Mouse (Mus musculus): Measurements from ENCODE around the gene Nsg2. TPM values are rescaled to one million over a fixed set of nuclear protein-coding genes. Genes with fewer than 3 reads are reported as not detected.

Nsg2 gene
- polyA plus RNA-seq, 1 experiment: 982 TPM

DNA sequence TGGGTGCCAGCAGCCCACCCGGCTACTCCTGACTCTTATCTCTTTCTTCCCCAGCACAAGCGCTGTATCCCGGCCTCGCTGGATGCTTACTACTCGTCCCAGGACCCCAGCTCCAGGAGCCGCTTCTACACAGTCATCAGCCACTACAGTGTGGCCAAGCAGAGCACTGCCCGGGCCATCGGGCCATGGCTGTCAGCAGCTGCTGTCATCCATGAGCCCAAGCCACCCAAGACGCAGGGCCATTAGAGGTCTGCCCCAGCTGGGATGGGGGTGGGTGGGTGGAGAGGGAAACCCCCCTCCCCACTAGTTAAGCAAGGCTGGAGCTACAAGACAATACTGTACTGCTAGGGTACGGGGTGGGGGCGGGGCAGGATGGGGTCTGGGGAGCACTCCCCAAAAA, 57.1 kb downstream of the Nsg2 start:
- no peak for DNase-seq (ENCODE audit: low read depth)

DNA sequence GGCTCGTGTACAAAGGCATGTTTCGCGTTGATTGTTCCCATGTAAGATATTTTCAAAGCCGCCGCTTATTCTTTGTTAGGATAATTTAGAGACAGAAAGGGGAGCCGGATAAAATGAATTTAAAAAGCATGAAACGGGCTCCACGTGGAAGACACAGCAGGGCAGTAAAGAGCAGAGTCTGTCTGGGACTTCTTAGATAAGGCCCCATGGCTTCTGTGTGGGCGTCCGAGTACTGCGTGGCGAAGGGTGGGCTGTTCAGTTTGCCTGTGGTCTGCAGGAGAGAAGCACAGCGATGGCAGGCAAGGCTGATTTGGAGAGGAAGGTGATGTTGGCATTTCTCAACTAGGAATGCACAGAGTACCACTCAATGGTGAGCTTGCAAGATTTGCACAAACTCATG, 57.6 kb downstream of the Nsg2 start:
- peak; percentile 46 for DNase-seq (ENCODE audit: low read depth)
- TF ChIP-seq CTCF (IDR thresholded peaks at IDR 0.05; ENCODE audit: borderline replicate concordance, extremely low read depth, insufficient read depth, insufficient read length) (no peak), POLR2A (IDR thresholded peaks at IDR 0.05; ENCODE audit: borderline replicate concordance, extremely low read depth, insufficient read depth, insufficient read length, poor library complexity, severe bottlenecking) (no peak)

More for the DNA sequence above, 57.1 kb downstream of the Nsg2 start:
- no peak for TF ChIP-seq POLR2A (IDR thresholded peaks at IDR 0.05; ENCODE audit: borderline replicate concordance, extremely low read depth, insufficient read depth, insufficient read length, poor library complexity, severe bottlenecking)
- TF ChIP-seq CTCF (IDR thresholded peaks at IDR 0.05; ENCODE audit: borderline replicate concordance, extremely low read depth, insufficient read depth, insufficient read length): no peak

DNA sequence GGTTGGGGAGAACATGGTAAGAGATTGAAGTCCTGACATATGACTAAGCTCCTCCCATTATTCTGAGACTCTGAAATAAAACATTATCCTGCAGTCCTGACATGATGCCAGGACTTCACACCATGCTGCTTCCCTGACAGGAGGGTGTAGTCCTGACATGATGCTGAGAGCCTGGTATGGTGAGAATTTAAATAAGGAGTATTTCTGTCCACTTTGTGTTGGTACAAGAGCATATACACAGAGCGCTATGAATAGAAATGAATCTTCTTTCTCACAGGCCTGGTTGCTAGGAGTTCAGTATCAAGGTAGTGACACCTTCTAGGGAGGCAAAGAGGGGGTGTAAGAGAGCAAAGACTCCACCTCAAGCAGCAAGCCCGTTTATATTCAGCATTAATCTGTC, 60.8 kb downstream of the Nsg2 start:
- no peak for TF ChIP-seq POLR2A (IDR thresholded peaks at IDR 0.05; ENCODE audit: borderline replicate concordance, extremely low read depth, insufficient read depth, insufficient read length, poor library complexity, severe bottlenecking)
- no peak for TF ChIP-seq CTCF (IDR thresholded peaks at IDR 0.05; ENCODE audit: borderline replicate concordance, extremely low read depth, insufficient read depth, insufficient read length)
- no peak for DNase-seq (ENCODE audit: low read depth)

DNA sequence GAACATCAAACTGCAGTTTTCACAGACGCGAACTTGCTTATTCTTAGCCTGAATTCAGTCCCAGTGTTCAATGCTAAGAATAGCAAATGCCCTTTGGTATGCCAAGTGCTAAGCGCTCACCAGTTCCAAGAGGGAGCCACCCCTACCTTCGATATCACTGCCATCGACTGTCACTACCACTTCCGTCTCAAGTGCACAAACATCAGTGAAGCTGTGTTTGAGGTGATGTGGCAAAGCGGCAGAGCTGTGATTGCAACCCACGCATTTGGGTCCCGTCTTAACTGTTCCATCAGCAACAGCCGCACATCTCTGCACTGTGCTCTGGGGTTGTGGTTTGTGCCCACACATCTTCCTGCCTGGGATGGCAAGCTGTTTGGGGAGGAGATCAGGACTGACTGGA, 61.6 kb downstream of the Nsg2 start:
- DNase-seq (ENCODE audit: low read depth): no peak
- TF ChIP-seq CTCF (IDR thresholded peaks at IDR 0.05; ENCODE audit: borderline replicate concordance, extremely low read depth, insufficient read depth, insufficient read length): no peak
- TF ChIP-seq POLR2A (IDR thresholded peaks at IDR 0.05; ENCODE audit: borderline replicate concordance, extremely low read depth, insufficient read depth, insufficient read length, poor library complexity, severe bottlenecking): no peak

DNA sequence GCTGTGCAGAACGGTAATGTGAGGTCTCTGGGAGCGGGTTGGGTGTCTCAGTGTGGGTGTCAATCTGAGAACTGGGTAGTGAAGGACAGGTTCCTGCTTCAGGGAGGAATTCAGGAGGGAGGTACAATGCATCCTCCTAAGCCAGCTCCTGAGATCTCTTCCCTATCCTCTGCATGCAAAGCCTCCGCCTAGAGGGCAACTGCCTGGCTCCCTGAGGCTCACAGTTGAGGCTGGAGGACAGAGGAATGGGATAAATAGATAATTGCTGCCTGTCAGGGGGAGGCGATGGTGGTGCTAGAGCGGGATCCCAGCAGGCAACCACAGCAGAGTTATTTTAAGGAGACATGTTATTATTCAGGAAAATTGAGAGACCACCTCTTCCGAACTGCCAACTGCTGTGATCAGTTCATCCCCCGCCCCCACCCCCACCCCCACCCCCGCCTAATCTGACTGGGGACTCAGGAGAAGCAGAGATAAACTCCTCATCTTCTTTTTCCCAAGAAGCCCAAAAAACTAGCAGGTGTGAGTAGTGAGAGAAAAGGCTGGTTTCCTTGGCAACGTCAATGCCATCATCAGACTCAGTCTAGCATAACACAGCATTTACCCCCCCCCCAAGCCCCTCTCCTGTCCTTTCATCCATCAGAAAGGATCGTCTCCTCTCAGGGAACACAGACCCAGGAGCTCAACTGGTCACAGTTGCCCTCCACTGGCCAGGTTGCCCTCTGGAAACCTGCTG, 63.7 kb downstream of the Nsg2 start:
- TF ChIP-seq POLR2A (IDR thresholded peaks at IDR 0.05; ENCODE audit: borderline replicate concordance, extremely low read depth, insufficient read depth, insufficient read length, poor library complexity, severe bottlenecking) (no peak), CTCF (IDR thresholded peaks at IDR 0.05; ENCODE audit: borderline replicate concordance, extremely low read depth, insufficient read depth, insufficient read length) (no peak)
- peak; percentile 89 for DNase-seq (ENCODE audit: low read depth)

DNA sequence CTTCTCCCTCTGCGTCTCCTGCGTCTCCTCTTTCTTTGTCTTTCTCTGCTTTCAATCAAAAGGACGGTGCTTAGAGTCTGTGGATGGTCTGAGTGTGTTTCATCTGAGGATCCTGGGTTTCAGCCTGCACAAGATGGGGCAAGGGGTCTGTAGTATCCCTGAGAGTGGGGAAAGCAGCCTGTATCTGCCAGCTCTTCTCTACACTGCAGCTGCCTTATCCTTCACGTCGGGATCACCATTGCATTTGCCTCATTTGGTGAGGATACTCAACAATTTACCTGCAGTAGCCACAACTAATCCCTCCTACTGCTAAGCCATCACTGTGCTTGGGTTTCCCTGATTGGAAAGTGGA, 64.2 kb downstream of the Nsg2 start:
- no peak for TF ChIP-seq CTCF (IDR thresholded peaks at IDR 0.05; ENCODE audit: borderline replicate concordance, extremely low read depth, insufficient read depth, insufficient read length)
- no peak for TF ChIP-seq POLR2A (IDR thresholded peaks at IDR 0.05; ENCODE audit: borderline replicate concordance, extremely low read depth, insufficient read depth, insufficient read length, poor library complexity, severe bottlenecking)
- DNase-seq (ENCODE audit: low read depth): peak; percentile 49

DNA sequence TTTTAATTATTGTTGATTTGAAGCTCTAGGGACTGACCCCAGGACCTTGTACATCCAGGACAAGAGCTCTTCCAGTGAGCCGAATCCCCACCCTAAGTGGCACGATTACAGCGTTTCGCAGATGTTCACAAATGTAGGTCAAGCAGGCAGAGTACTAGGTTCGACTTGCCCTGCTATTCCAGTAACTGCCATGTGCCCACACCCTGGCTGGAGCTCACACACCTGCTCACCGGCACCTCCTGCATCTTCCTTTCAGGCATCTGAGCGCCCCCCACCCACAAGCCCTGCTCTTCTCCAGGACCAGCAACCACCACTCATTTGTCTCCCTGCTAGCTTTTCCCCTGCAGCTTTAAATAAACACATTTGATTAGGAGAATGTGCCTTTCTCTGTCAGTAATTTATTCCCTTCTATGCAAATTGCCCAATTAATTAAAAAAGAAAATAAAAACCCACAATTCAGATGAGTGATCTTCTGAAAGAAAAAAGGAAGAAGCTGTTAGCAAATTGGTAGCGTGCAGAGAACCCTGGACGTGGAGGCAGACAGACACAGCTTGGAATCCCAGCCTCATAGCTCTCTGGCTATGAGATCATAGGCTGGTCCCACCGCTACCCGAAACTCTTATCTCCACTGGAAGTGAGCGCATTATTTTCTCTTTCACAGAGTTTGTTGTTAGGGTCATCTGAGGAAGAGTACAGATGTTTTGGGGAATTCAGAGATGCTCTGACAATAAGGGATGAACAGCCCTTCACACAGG, 68.7 kb downstream of the Nsg2 start:
- TF ChIP-seq POLR2A (IDR thresholded peaks at IDR 0.05; ENCODE audit: borderline replicate concordance, extremely low read depth, insufficient read depth, insufficient read length, poor library complexity, severe bottlenecking): no peak
- DNase-seq (ENCODE audit: low read depth): peak; percentile 73

DNA sequence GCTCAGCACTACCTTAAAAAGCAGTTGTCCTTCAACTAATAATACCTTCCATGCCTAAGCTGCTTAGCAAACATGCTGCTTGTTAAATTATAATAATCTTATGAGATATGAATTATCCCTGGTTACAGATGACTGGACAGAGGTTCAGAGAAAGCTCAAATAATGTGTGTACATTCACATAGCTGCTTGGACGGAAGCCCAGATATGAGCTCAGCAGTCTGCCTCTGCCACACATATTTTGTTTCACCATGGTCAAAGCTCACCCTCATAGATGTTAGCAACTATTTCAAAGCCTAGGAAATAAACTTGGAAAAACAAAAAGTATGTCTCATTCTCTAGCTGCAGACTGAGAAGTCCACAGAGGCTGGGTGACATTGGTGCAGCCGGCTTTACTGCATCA, 74.9 kb downstream of the Nsg2 start:
- DNase-seq (ENCODE audit: low read depth): peak; percentile 46
- no peak for TF ChIP-seq POLR2A (IDR thresholded peaks at IDR 0.05; ENCODE audit: borderline replicate concordance, extremely low read depth, insufficient read depth, insufficient read length, poor library complexity, severe bottlenecking)
- no peak for TF ChIP-seq CTCF (IDR thresholded peaks at IDR 0.05; ENCODE audit: borderline replicate concordance, extremely low read depth, insufficient read depth, insufficient read length)

DNA sequence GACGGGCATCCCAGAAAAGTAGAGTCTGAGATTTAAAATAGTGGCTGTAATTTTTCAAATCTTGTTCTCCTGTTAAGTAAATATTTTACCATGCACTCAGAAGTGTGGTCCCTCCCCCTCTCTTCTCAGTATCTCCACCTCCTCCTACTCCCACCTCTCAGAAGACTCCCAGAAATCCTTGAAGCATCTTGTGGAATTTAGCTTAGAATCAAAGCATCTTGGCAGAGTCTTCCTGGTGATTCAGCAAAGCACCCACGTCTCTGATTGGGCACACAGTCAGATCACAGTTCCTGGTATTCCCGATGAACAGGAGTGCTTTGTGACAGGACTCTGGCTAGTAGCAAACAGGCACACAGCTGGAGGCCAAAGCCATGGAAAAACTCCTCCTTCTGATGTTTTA, 83.2 kb downstream of the Nsg2 start:
- TF ChIP-seq CTCF (IDR thresholded peaks at IDR 0.05; ENCODE audit: borderline replicate concordance, extremely low read depth, insufficient read depth, insufficient read length): no peak
- no peak for DNase-seq (ENCODE audit: low read depth)

DNA sequence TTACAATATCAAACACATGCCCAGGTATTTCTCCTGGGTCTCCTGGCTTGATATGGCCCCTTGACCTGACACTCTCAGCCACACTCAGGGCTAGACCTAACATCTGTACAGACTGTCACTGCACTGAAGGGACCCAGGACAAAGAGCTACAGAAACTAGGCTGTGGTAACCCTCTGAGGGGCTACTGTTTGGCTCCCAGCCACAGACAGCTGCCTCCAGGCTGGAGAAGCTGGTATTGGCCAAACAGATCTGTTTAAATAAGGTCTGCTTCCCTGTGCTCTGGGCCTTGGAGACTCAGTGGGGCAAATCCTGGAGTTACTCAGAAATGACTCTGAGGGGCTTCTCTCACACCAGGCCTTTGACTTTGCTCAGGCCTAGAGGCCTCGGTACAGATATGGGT, 86.3 kb downstream of the Nsg2 start:
- peak; percentile 56 for DNase-seq (ENCODE audit: low read depth)
- TF ChIP-seq POLR2A (IDR thresholded peaks at IDR 0.05; ENCODE audit: borderline replicate concordance, extremely low read depth, insufficient read depth, insufficient read length, poor library complexity, severe bottlenecking): no peak
- TF ChIP-seq CTCF (IDR thresholded peaks at IDR 0.05; ENCODE audit: borderline replicate concordance, extremely low read depth, insufficient read depth, insufficient read length): no peak

DNA sequence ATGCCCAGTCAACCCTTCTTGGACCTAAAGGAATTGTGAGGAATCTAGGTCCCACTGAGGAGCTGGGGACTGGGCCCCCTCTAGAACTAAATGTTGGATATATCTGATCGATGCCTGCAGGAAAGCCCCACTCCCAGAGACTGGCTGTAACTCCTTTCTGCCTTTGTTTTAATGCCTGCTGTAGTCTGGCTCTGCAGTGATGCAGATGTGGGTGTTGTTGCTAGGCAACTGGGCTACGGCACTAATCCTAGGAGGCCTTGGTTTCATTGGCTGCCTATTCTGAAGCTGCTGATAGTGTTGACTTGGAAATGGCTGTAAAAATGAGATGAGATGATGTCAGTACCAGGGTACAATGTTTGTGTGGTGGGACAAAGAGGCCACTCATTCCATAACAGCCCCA, 87.1 kb downstream of the Nsg2 start:
- TF ChIP-seq CTCF (IDR thresholded peaks at IDR 0.05; ENCODE audit: borderline replicate concordance, extremely low read depth, insufficient read depth, insufficient read length): no peak
- TF ChIP-seq POLR2A (IDR thresholded peaks at IDR 0.05; ENCODE audit: borderline replicate concordance, extremely low read depth, insufficient read depth, insufficient read length, poor library complexity, severe bottlenecking): no peak
- peak; percentile 97 for DNase-seq (ENCODE audit: low read depth)

DNA sequence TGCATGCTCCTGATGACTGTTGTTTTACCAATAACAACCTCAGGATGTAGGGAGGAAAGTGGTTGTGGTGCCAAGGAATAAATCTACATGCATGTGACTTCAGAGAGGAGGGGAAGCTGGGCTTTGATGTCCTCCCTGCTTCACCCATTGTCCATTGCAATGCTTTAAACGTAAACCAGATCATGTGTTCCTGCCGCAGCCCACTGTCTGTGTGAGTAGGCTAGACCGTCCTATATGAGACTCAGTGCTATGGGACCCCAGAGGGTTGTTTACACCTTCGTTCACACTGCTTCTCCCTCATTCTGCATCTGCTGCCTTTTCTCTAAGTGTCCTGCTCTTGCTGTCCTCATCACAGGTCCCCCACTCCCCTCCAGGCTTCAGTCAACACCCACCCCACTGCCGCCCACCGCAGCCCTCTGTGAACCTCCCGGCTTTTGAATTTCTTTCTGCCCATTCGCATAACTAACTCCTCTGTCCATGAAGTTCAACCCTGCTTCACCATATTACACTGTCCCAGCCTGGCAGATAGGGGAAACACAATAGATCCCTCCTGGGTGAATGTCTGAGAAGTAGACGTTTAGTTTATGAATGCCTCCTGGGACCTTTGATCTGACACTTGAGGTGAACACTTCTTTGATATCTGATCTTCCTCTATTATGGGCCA, 87.6 kb downstream of the Nsg2 start:
- DNase-seq (ENCODE audit: low read depth): no peak
- TF ChIP-seq POLR2A (IDR thresholded peaks at IDR 0.05; ENCODE audit: borderline replicate concordance, extremely low read depth, insufficient read depth, insufficient read length, poor library complexity, severe bottlenecking): no peak
- TF ChIP-seq CTCF (IDR thresholded peaks at IDR 0.05; ENCODE audit: borderline replicate concordance, extremely low read depth, insufficient read depth, insufficient read length): no peak
